Mouse (Mus musculus): Measurements from ENCODE around the gene Snip1. TPM values are rescaled to one million over a fixed set of nuclear protein-coding genes. Genes with fewer than 3 reads are reported as not detected.

Gene Snip1
- total RNA-seq (2021), result 10 to 100 TPM; 13.6 to 14.2 TPM

- intact Hi-C loops (cut with DNase I), result loop anchor here (2.0 to 10.0 kb wide), 2 partner anchors 18 to 262 kb away; partner anchors contain the start of genes Meaf6 and Mtf1
- DNase-seq (ENCODE audit: low spot score in 2 of 2), result peak; percentile 93 to 95
Measured at GRCm38 (mm10) chr4:125066490-125067370, at the start of gene Snip1. Snip1 (plus strand) TSS chr4:125066672.

- intact Hi-C loops (cut with DNase I), result no loop called here
- no peak for DNase-seq (ENCODE audit: low spot score in 2 of 2)
Measured at GRCm38 (mm10) chr4:125017431-125017830, 49.0 kb upstream of the Snip1 start.

- DNase-seq (ENCODE audit: low spot score in 2 of 2), result peak in 1 of 2 experiments; percentile 21
- intact Hi-C loops (cut with DNase I), result no loop called here
Measured at GRCm38 (mm10) chr4:125020780-125021538, 45.5 kb upstream of the Snip1 start.

GRCm38 (mm10) chr4:125029891-125030614 is 36.4 kb upstream of the Snip1 start:
- intact Hi-C loops (cut with DNase I), result loop anchor here (5.0 kb wide), 1 partner anchor 88 kb away; no protein-coding TSS in a partner anchor
- peak; percentile 90 to 91 for DNase-seq (ENCODE audit: low spot score in 2 of 2)

GRCm38 (mm10) chr4:125034341-125034740 is 32.1 kb upstream of the Snip1 start:
- no peak for DNase-seq (ENCODE audit: low spot score in 2 of 2)
- intact Hi-C loops (cut with DNase I), result loop anchor here (5.0 kb wide), 1 partner anchor 92 kb away; no protein-coding TSS in a partner anchor

- DNase-seq (ENCODE audit: low spot score in 2 of 2), result no peak
- intact Hi-C loops (cut with DNase I), result no loop called here
Measured at GRCm38 (mm10) chr4:125044454-125044853, 22.0 kb upstream of the Snip1 start.

GRCm38 (mm10) chr4:125055385-125055784 is 11.1 kb upstream of the Snip1 start:
- intact Hi-C loops (cut with DNase I), result no loop called here
- DNase-seq (ENCODE audit: low spot score in 2 of 2), result peak in 1 of 2 experiments; percentile 6

GRCm38 (mm10) chr4:125056476-125056875 is 10.0 kb upstream of the Snip1 start:
- DNase-seq (ENCODE audit: low spot score in 2 of 2), result no peak
- intact Hi-C loops (cut with DNase I), result no loop called here

GRCm38 (mm10) chr4:125057273-125057672 is 9.2 kb upstream of the Snip1 start:
- intact Hi-C loops (cut with DNase I), result no loop called here
- DNase-seq (ENCODE audit: low spot score in 2 of 2), result no peak

GRCm38 (mm10) chr4:125058033-125058432 is 8.4 kb upstream of the Snip1 start:
- no peak for DNase-seq (ENCODE audit: low spot score in 2 of 2)
- intact Hi-C loops (cut with DNase I), result no loop called here

GRCm38 (mm10) chr4:125059025-125059424 is 7.4 kb upstream of the Snip1 start:
- DNase-seq (ENCODE audit: low spot score in 2 of 2), result peak; percentile 34 to 38
- intact Hi-C loops (cut with DNase I), result loop anchor here (1.0 kb wide), 1 partner anchor 116 kb away; no protein-coding TSS in a partner anchor

GRCm38 (mm10) chr4:125063829-125064228 is 2.6 kb upstream of the Snip1 start:
- DNase-seq (ENCODE audit: low spot score in 2 of 2), result no peak
- intact Hi-C loops (cut with DNase I), result loop anchor here (10.0 kb wide), 1 partner anchor 259 kb away; the partner anchor contains the start of gene Mtf1

GRCm38 (mm10) chr4:125065517-125066307 is 760 bp upstream of the Snip1 start, which contains the start of gene Dnali1:
Dnali1 (minus strand) TSS chr4:125065703.
- intact Hi-C loops (cut with DNase I), result loop anchor here (2.0 to 10.0 kb wide), 2 partner anchors 19 to 261 kb away; partner anchors contain the start of genes Meaf6 and Mtf1
- DNase-seq (ENCODE audit: low spot score in 2 of 2), result peak in 1 of 2 experiments; percentile 27

GRCm38 (mm10) chr4:125077700-125078099 is 11.2 kb downstream of the Snip1 start:
- intact Hi-C loops (cut with DNase I), result no loop called here
- DNase-seq (ENCODE audit: low spot score in 2 of 2), result no peak

- DNase-seq (ENCODE audit: low spot score in 2 of 2), result no peak
- intact Hi-C loops (cut with DNase I), result no loop called here
Measured at GRCm38 (mm10) chr4:125078698-125079097, 12.2 kb downstream of the Snip1 start.

GRCm38 (mm10) chr4:125084403-125085345 is 18.2 kb downstream of the Snip1 start, which contains the start of gene Meaf6:
Meaf6 (plus strand) TSS chr4:125085134.
- DNase-seq (ENCODE audit: low spot score in 2 of 2), result peak; percentile 92 to 94
- intact Hi-C loops (cut with DNase I), result loop anchor here (2.0 kb wide), 1 partner anchor 18 kb away; the partner anchor contains the start of gene Snip1

GRCm38 (mm10) chr4:125085346-125085841 is 18.9 kb downstream of the Snip1 start:
- intact Hi-C loops (cut with DNase I), result loop anchor here (2.0 kb wide), 1 partner anchor 19 kb away; the partner anchor contains the start of gene Snip1
- peak; percentile 68 to 81 for DNase-seq (ENCODE audit: low spot score in 2 of 2)

Measured in left cerebral cortex, postnatal 36 days (tissue).